Mouse (Mus musculus) heart, adult 11 months (tissue): ENCODE measurements around the gene Pnrc2.

Experiments used
- DNase-seq: peaks from one replicate; pipeline ENCODE4 v3.0.0; 2022

The Pnrc2 gene

DNA sequence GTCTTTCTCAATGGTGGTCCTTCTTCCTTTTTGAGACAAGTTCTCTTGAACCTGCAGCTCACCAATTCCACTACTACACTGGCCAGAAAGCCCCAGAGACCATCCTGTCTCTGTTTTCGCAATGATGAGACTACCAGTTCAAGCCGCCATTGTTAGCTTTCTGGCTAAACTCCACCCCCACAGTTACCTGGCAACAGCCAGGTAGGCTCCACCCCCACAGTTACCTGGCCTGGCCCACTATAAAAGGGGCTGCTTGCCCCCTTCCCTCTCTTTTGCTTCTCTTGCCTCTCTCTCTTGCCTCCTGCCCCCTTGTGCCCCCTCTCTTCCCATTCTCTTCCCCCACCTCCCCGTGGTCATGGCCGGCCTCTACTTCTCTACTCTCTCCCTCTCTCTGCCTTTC lies 51.9 kb downstream of the Pnrc2 start:
- DNase-seq: no peak
